Mouse (Mus musculus) limb, embryonic 13.5 days (tissue): Measurements from ENCODE around the gene A530032D15Rik. TPM values are rescaled to one million over a fixed set of nuclear protein-coding genes. Genes with fewer than 3 reads are reported as not detected.
"Not testable (repeated sequence)": the region's sequence is repeated elsewhere in the genome, so short reads cannot be mapped to it uniquely, and the experiment has no call there.

Experiments
- ATAC-seq: fragments of 200-750 bp; cut with Nextera tagmentation; 2 replicates; pipeline ENCODE4 v1.8.0; 2017; ENCODE audit warnings: low read depth, moderate number of reproducible peaks, moderate TSS enrichment; ENCODE audit not compliant: low FRiP score
- H3K27ac ChIP-seq: fragments of 300-500 bp; sonication (generic); 2 replicates; pipeline ENCODE4 v1.5.1; 2015; ENCODE audit warnings: inconsistent platforms, mild to moderate bottlenecking, moderate library complexity
- H3K27me3 ChIP-seq: fragments of 300-500 bp; sonication (generic); 2 replicates; pipeline ENCODE4 v1.6.1; 2015; ENCODE audit warnings: mild to moderate bottlenecking, inconsistent platforms
- H3K36me3 ChIP-seq: fragments of 300-500 bp; sonication (generic); 2 replicates; pipeline ENCODE4 v1.6.1; 2015; ENCODE audit warnings: inconsistent platforms, mild to moderate bottlenecking, moderate library complexity
- H3K4me1 ChIP-seq: fragments of 300-500 bp; sonication (generic); 2 replicates; pipeline ENCODE4 v1.6.1; 2015; ENCODE audit warnings: inconsistent platforms
- H3K4me2 ChIP-seq: fragments of 300-500 bp; sonication (generic); replicated peaks from 2 replicates; pipeline ENCODE4 v1.6.1; 2015; ENCODE audit warnings: inconsistent platforms, mild to moderate bottlenecking, moderate library complexity
- H3K4me3 ChIP-seq: fragments of 300-500 bp; sonication (generic); 2 replicates; pipeline ENCODE4 v1.5.1; 2015; ENCODE audit warnings: moderate library complexity, mild to moderate bottlenecking, inconsistent platforms
- H3K9ac ChIP-seq: fragments of 300-500 bp; sonication (generic); 2 replicates; pipeline ENCODE4 v1.6.1; 2015; ENCODE audit warnings: mild to moderate bottlenecking, inconsistent platforms
- H3K9me3 ChIP-seq: fragments of 300-500 bp; sonication (generic); 2 replicates; pipeline ENCODE4 v1.6.1; 2016; ENCODE audit warnings: inconsistent platforms
- WGBS: fragments of 180-500 bp; shearing (Covaris S2); methylation state at CpG from one replicate; pipeline ENCODE4 v1.1.7; 2015; 5-methylcytosine and 5-hydroxymethylcytosine counted together
- polyA plus RNA-seq: library from polyadenylated mRNA; unstranded; fragments of >200 nt; fragmentation: Nextera tagmentation; extraction: Ambion mirVana; gene quantifications from 2 replicates; pipeline ENCODE4 v1.2.1, GENCODE M21; 2015

A530032D15Rik gene
- polyA plus RNA-seq, 1 experiment from 2014 or later = not detected

GRCm38 (mm10) chr1:85105336-85105735, 4.3 kb downstream of the A530032D15Rik start:
- not testable (repeated sequence) for H3K4me1 ChIP-seq, H3K9me3 ChIP-seq, H3K27me3 ChIP-seq, H3K36me3 ChIP-seq, ATAC-seq, H3K27ac ChIP-seq, H3K4me2 ChIP-seq, H3K4me3 ChIP-seq, H3K9ac ChIP-seq
- 77% methylated on average over 4 of the region's 4 CpGs for WGBS

GRCm38 (mm10) chr1:85101754-85102153, 7.9 kb downstream of the A530032D15Rik start:
- H3K9me3 ChIP-seq, H3K4me1 ChIP-seq, H3K36me3 ChIP-seq, ATAC-seq, H3K4me2 ChIP-seq, H3K27ac ChIP-seq, H3K9ac ChIP-seq, H3K4me3 ChIP-seq, H3K27me3 ChIP-seq: not testable (repeated sequence)
- WGBS = 86% methylated on average over 4 of the region's 4 CpGs

- not testable (repeated sequence) for H3K9me3 ChIP-seq, H3K4me2 ChIP-seq, H3K4me1 ChIP-seq, H3K27ac ChIP-seq, H3K36me3 ChIP-seq, H3K27me3 ChIP-seq, ATAC-seq, H3K9ac ChIP-seq, H3K4me3 ChIP-seq
- WGBS = 53% methylated on average over 1 of the region's 1 CpGs
Measured at GRCm38 (mm10) chr1:85099864-85100263, 9.8 kb downstream of the A530032D15Rik start, which contains the start of gene Gm10553. Gene Gm10553 (plus strand): TSS chr1:85100164.

- not testable (repeated sequence) for H3K9ac ChIP-seq, H3K27me3 ChIP-seq, ATAC-seq, H3K4me3 ChIP-seq, H3K9me3 ChIP-seq, H3K36me3 ChIP-seq, H3K4me1 ChIP-seq, H3K27ac ChIP-seq, H3K4me2 ChIP-seq
- 77% methylated on average over 7 of the region's 7 CpGs for WGBS
Measured at GRCm38 (mm10) chr1:85099081-85099480, 10.6 kb downstream of the A530032D15Rik start.

GRCm38 (mm10) chr1:85093011-85093572, 16.6 kb downstream of the A530032D15Rik start:
- H3K27ac ChIP-seq, H3K27me3 ChIP-seq, H3K4me2 ChIP-seq, H3K4me1 ChIP-seq, H3K9me3 ChIP-seq, ATAC-seq, H3K4me3 ChIP-seq, H3K36me3 ChIP-seq, H3K9ac ChIP-seq: not testable (repeated sequence)
- WGBS = 83% methylated on average over 7 of the region's 7 CpGs

- not testable (repeated sequence) for H3K36me3 ChIP-seq, H3K4me1 ChIP-seq, H3K4me2 ChIP-seq, H3K27me3 ChIP-seq, H3K4me3 ChIP-seq, H3K9ac ChIP-seq, ATAC-seq, H3K9me3 ChIP-seq, H3K27ac ChIP-seq
- WGBS = 40% methylated on average over 1 of the region's 3 CpGs
Measured at GRCm38 (mm10) chr1:85092169-85092568, 17.5 kb downstream of the A530032D15Rik start.

- not testable (repeated sequence) for H3K27ac ChIP-seq, H3K4me2 ChIP-seq, H3K4me3 ChIP-seq, H3K27me3 ChIP-seq, ATAC-seq, H3K9me3 ChIP-seq, H3K9ac ChIP-seq, H3K4me1 ChIP-seq, H3K36me3 ChIP-seq
- WGBS = 50% methylated on average over 1 of the region's 1 CpGs
Measured at GRCm38 (mm10) chr1:85086211-85086610, 23.4 kb downstream of the A530032D15Rik start.

- ATAC-seq, H3K9me3 ChIP-seq, H3K36me3 ChIP-seq, H3K4me2 ChIP-seq, H3K27me3 ChIP-seq, H3K27ac ChIP-seq, H3K9ac ChIP-seq, H3K4me1 ChIP-seq, H3K4me3 ChIP-seq: not testable (repeated sequence)
- 54% methylated on average over 3 of the region's 3 CpGs for WGBS
Measured at GRCm38 (mm10) chr1:85084803-85085202, 24.9 kb downstream of the A530032D15Rik start.

- WGBS = 63% methylated on average over 3 of the region's 3 CpGs
- H3K4me1 ChIP-seq, H3K4me3 ChIP-seq, H3K9ac ChIP-seq, H3K4me2 ChIP-seq, H3K9me3 ChIP-seq, H3K27me3 ChIP-seq, H3K36me3 ChIP-seq, H3K27ac ChIP-seq, ATAC-seq: not testable (repeated sequence)
Measured at GRCm38 (mm10) chr1:85073099-85073498, 36.6 kb downstream of the A530032D15Rik start.

GRCm38 (mm10) chr1:85071690-85072089, 38.0 kb downstream of the A530032D15Rik start:
- not testable (repeated sequence) for H3K9ac ChIP-seq, H3K4me3 ChIP-seq, H3K36me3 ChIP-seq, H3K9me3 ChIP-seq, ATAC-seq, H3K4me2 ChIP-seq, H3K4me1 ChIP-seq, H3K27ac ChIP-seq, H3K27me3 ChIP-seq
- WGBS = 66% methylated on average over 3 of the region's 3 CpGs

- H3K27ac ChIP-seq, H3K36me3 ChIP-seq, H3K9ac ChIP-seq, H3K4me1 ChIP-seq, H3K4me3 ChIP-seq, H3K9me3 ChIP-seq, ATAC-seq, H3K27me3 ChIP-seq, H3K4me2 ChIP-seq: not testable (repeated sequence)
- 78% methylated on average over 6 of the region's 6 CpGs for WGBS
Measured at GRCm38 (mm10) chr1:85035801-85036200, 73.9 kb downstream of the A530032D15Rik start.

- H3K4me3 ChIP-seq, H3K4me1 ChIP-seq, H3K27ac ChIP-seq, H3K9ac ChIP-seq, H3K27me3 ChIP-seq, H3K9me3 ChIP-seq, H3K4me2 ChIP-seq, H3K36me3 ChIP-seq, ATAC-seq: not testable (repeated sequence)
- WGBS = 81% methylated on average over 3 of the region's 4 CpGs
Measured at GRCm38 (mm10) chr1:85034394-85034793, 75.3 kb downstream of the A530032D15Rik start.

GRCm38 (mm10) chr1:85033616-85034015, 76.0 kb downstream of the A530032D15Rik start:
- not testable (repeated sequence) for H3K27ac ChIP-seq, H3K4me3 ChIP-seq, H3K9ac ChIP-seq, H3K27me3 ChIP-seq, H3K4me1 ChIP-seq, ATAC-seq, H3K9me3 ChIP-seq, H3K4me2 ChIP-seq, H3K36me3 ChIP-seq
- 96% methylated on average over 5 of the region's 6 CpGs for WGBS
